Mouse (Mus musculus): Measurements from ENCODE around the gene Tekt2. TPM values are rescaled to one million over a fixed set of nuclear protein-coding genes. Genes with fewer than 3 reads are reported as not detected.

The Tekt2 gene
- polyA plus RNA-seq, 1 experiment: 18.6 TPM

GRCm38 (mm10) chr4:126296617-126297101, 28.8 kb downstream of the Tekt2 start:
- peaks cover 6% of the 10 kb centered on the region; the same call in 1 of the 2 replicates for H3K4me1 ChIP-seq (ENCODE audit: control insufficient read depth, insufficient read depth, low read length)
- DNase-seq: peak; percentile 64
- TF ChIP-seq POLR2A (IDR thresholded peaks at IDR 0.05; ENCODE audit: borderline replicate concordance, extremely low read depth, low read depth, low read length) (no peak), CTCF (IDR thresholded peaks at IDR 0.05; ENCODE audit: insufficient read depth, low read length) (no peak)
- H3K4me3 ChIP-seq (replicated peaks; ENCODE audit: extremely low read depth, low read depth, low read length): peak overlapping the region; percentile 19
- WGBS: 2% methylated on average over 34 of the region's 34 CpGs

GRCm38 (mm10) chr4:126295937-126296336, 29.6 kb downstream of the Tekt2 start:
- Histone ChIP-seq H3K4me1 (ENCODE audit: control insufficient read depth, insufficient read depth, low read length) (peaks cover 6% of the 10 kb centered on the region; the same call in 1 of the 2 replicates), H3K4me3 (replicated peaks; ENCODE audit: extremely low read depth, low read depth, low read length) (no peak overlapping the region)
- DNase-seq: no peak
- TF ChIP-seq CTCF (IDR thresholded peaks at IDR 0.05; ENCODE audit: insufficient read depth, low read length) (no peak), POLR2A (IDR thresholded peaks at IDR 0.05; ENCODE audit: borderline replicate concordance, extremely low read depth, low read depth, low read length) (no peak)
- WGBS: 55% methylated on average over 4 of the region's 4 CpGs

- DNase-seq: no peak
- H3K4me1 ChIP-seq (ENCODE audit: control insufficient read depth, insufficient read depth, low read length): peaks cover 6% of the 10 kb centered on the region; the same call in 1 of the 2 replicates
- H3K4me3 ChIP-seq (replicated peaks; ENCODE audit: extremely low read depth, low read depth, low read length): no peak overlapping the region
- 76% methylated on average over 6 of the region's 6 CpGs for WGBS
- TF ChIP-seq CTCF (IDR thresholded peaks at IDR 0.05; ENCODE audit: insufficient read depth, low read length) (no peak), POLR2A (IDR thresholded peaks at IDR 0.05; ENCODE audit: borderline replicate concordance, extremely low read depth, low read depth, low read length) (no peak)
Observed at GRCm38 (mm10) chr4:126295152-126295551, 30.3 kb downstream of the Tekt2 start.

GRCm38 (mm10) chr4:126291196-126291595, 34.3 kb downstream of the Tekt2 start:
- H3K4me3 ChIP-seq (replicated peaks; ENCODE audit: extremely low read depth, low read depth, low read length): no peak overlapping the region
- no peak for TF ChIP-seq CTCF (IDR thresholded peaks at IDR 0.05; ENCODE audit: insufficient read depth, low read length)
- no peak for TF ChIP-seq POLR2A (IDR thresholded peaks at IDR 0.05; ENCODE audit: borderline replicate concordance, extremely low read depth, low read depth, low read length)
- H3K4me1 ChIP-seq (ENCODE audit: control insufficient read depth, insufficient read depth, low read length): peaks cover 2% of the 10 kb centered on the region; the same call in 1 of the 2 replicates
- no peak for DNase-seq
- WGBS: 38% methylated on average over 12 of the region's 13 CpGs

- Histone ChIP-seq H3K4me1 (ENCODE audit: control insufficient read depth, insufficient read depth, low read length) (peaks cover 3% of the 10 kb centered on the region; the same call in 1 of the 2 replicates), H3K4me3 (replicated peaks; ENCODE audit: extremely low read depth, low read depth, low read length) (no peak overlapping the region)
- WGBS: 87% methylated on average over 8 of the region's 8 CpGs
- no peak for DNase-seq
- TF ChIP-seq CTCF (IDR thresholded peaks at IDR 0.05; ENCODE audit: insufficient read depth, low read length) (no peak), POLR2A (IDR thresholded peaks at IDR 0.05; ENCODE audit: borderline replicate concordance, extremely low read depth, low read depth, low read length) (no peak)
Observed at GRCm38 (mm10) chr4:126290314-126290713, 35.2 kb downstream of the Tekt2 start.

GRCm38 (mm10) chr4:126288085-126288666, 37.3 kb downstream of the Tekt2 start:
- Histone ChIP-seq H3K4me3 (replicated peaks; ENCODE audit: extremely low read depth, low read depth, low read length) (no peak overlapping the region), H3K4me1 (ENCODE audit: control insufficient read depth, insufficient read depth, low read length) (peaks cover 3% of the 10 kb centered on the region; the same call in 1 of the 2 replicates)
- 41% methylated on average over 17 of the region's 17 CpGs for WGBS
- TF ChIP-seq CTCF (IDR thresholded peaks at IDR 0.05; ENCODE audit: insufficient read depth, low read length): no peak
- no peak for TF ChIP-seq POLR2A (IDR thresholded peaks at IDR 0.05; ENCODE audit: borderline replicate concordance, extremely low read depth, low read depth, low read length)
- DNase-seq: no peak

- Histone ChIP-seq H3K4me3 (replicated peaks; ENCODE audit: extremely low read depth, low read depth, low read length) (no peak overlapping the region), H3K4me1 (ENCODE audit: control insufficient read depth, insufficient read depth, low read length) (peaks cover 3% of the 10 kb centered on the region; the same call in 1 of the 2 replicates)
- TF ChIP-seq CTCF (IDR thresholded peaks at IDR 0.05; ENCODE audit: insufficient read depth, low read length): no peak
- TF ChIP-seq POLR2A (IDR thresholded peaks at IDR 0.05; ENCODE audit: borderline replicate concordance, extremely low read depth, low read depth, low read length): no peak
- WGBS: 31% methylated on average over 11 of the region's 11 CpGs
- DNase-seq: no peak
Observed at GRCm38 (mm10) chr4:126287302-126287995, 38.0 kb downstream of the Tekt2 start.

GRCm38 (mm10) chr4:126286492-126286891, 39.0 kb downstream of the Tekt2 start, which contains the start of gene Col8a2:
Gene Col8a2, plus strand, starts transcription at chr4:126286793.
- DNase-seq: no peak
- TF ChIP-seq POLR2A (IDR thresholded peaks at IDR 0.05; ENCODE audit: borderline replicate concordance, extremely low read depth, low read depth, low read length): no peak
- no peak for TF ChIP-seq CTCF (IDR thresholded peaks at IDR 0.05; ENCODE audit: insufficient read depth, low read length)
- WGBS: 3% methylated on average over 42 of the region's 42 CpGs
- H3K4me1 ChIP-seq (ENCODE audit: control insufficient read depth, insufficient read depth, low read length): peaks cover 3% of the 10 kb centered on the region; the same call in 1 of the 2 replicates
- H3K4me3 ChIP-seq (replicated peaks; ENCODE audit: extremely low read depth, low read depth, low read length): peak within 1 kb of the TSS; percentile 12

GRCm38 (mm10) chr4:126283582-126283981, 41.9 kb downstream of the Tekt2 start:
- no peak for DNase-seq
- Histone ChIP-seq H3K4me1 (ENCODE audit: control insufficient read depth, insufficient read depth, low read length) (peaks cover 3% of the 10 kb centered on the region; the same call in 1 of the 2 replicates), H3K4me3 (replicated peaks; ENCODE audit: extremely low read depth, low read depth, low read length) (no peak overlapping the region)
- WGBS: 82% methylated on average over 8 of the region's 8 CpGs
- TF ChIP-seq CTCF (IDR thresholded peaks at IDR 0.05; ENCODE audit: insufficient read depth, low read length): no peak
- TF ChIP-seq POLR2A (IDR thresholded peaks at IDR 0.05; ENCODE audit: borderline replicate concordance, extremely low read depth, low read depth, low read length): no peak
